Mouse (Mus musculus): ENCODE data around the gene Gm3298. TPM values are rescaled to one million over a fixed set of nuclear protein-coding genes. Genes with fewer than 3 reads are reported as not detected.

The Gm3298 gene
- polyA plus RNA-seq (2012; ENCODE audit: low replicate concordance), result not detected in 2 replicates

DNA sequence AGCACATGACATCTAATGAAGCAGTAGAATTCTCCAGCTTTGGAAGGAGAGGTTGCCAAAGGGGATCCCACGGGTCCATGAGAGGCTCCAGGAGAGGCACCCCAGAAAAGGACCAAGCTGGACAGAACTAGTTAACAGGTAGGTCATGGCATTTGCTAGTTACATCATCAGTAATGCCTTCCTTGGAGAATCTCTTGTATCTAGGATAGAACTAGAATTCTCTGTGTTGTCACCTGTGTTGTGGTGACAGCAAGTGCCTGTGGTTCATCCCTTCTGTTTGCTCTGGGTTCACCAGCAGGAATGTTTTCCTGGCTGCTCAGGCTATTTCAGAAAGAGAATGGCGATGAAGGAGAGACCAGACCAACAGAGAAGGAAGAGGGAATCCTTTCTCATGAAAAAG lies at the start of gene Gm3298:
Gene Gm3298, plus strand, starts transcription at position 301 of the 400 bp plus-strand sequence.

DNA sequence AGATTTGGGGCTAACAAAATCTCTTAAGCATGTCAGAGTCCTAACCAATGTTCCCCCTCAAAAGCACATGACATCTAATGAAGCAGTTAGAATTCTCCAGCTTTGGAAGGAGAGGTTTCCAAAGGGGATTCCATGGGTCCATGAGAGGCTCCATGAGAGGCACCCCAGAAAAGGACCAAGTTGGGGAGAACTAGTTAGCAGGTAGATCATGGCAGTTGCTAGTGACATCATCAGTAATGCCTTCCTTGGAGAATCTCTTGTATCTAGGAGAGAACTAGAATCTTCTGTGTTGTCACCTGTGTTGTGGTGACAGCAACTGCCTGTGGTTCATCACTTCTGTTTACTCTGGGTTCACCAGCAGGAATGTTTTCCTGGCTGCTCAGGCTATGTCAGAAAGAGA lies 32.1 kb upstream of the Gm3298 start, which contains the start of gene Gm8297:
Gene Gm8297, plus strand, starts transcription at position 301 of the 400 bp plus-strand sequence.

DNA sequence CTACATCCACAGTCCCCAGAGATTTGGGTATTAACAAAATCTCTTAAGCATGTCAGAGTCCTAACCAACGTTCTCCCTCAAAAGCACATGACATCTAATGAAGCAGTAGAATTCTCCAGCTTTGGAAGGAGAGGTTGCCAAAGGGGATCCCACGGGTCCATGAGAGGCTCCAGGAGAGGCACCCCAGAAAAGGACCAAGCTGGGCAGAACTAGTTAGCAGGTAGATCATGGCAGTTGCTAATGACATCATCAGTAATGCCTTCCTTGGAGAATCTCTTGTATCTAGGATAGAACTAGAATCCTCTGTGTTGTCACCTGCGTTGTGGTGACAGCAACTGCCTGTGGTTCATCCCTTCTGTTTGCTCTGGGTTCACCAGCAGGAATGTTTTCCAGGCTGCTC lies 34.6 kb downstream of the Gm3298 start, which contains the start of gene 4930555G01Rik:
Gene 4930555G01Rik, plus strand, starts transcription at position 301 of the 400 bp plus-strand sequence.

Other genes with a start within 250 kb of the Gm3298 start
- not detected in 2 replicates for gene Gm9602, start 239.6 kb upstream of the Gm3298 start, polyA plus RNA-seq (2012; ENCODE audit: low replicate concordance)
- gene Gm3269, start 177.8 kb upstream of the Gm3298 start, polyA plus RNA-seq (2012; ENCODE audit: low replicate concordance), result not detected in 2 replicates
- gene Gm3264, start 160.3 kb upstream of the Gm3298 start, polyA plus RNA-seq (2012; ENCODE audit: low replicate concordance), result not detected in 2 replicates
- not detected in 2 replicates for gene Gm3278, start 123.5 kb upstream of the Gm3298 start, polyA plus RNA-seq (2012; ENCODE audit: low replicate concordance)
- not detected in 2 replicates for gene Gm8297, start 32.0 kb upstream of the Gm3298 start, polyA plus RNA-seq (2012; ENCODE audit: low replicate concordance)
- gene 4930555G01Rik, start 34.7 kb downstream of the Gm3298 start, polyA plus RNA-seq (2012; ENCODE audit: low replicate concordance), result not detected in 2 replicates
- not detected in 2 replicates for gene Gm8281, start 55.1 kb downstream of the Gm3298 start, polyA plus RNA-seq (2012; ENCODE audit: low replicate concordance)
- not detected in 2 replicates for gene Gm8279, start 115.6 kb downstream of the Gm3298 start, polyA plus RNA-seq (2012; ENCODE audit: low replicate concordance)
- gene Gm3317, start 148.6 kb downstream of the Gm3298 start, polyA plus RNA-seq (2012; ENCODE audit: low replicate concordance), result not detected in 2 replicates
- gene Gm8271, start 169.9 kb downstream of the Gm3298 start, polyA plus RNA-seq (2012; ENCODE audit: low replicate concordance), result not detected in 2 replicates
- gene Gm3526, start 244.7 kb downstream of the Gm3298 start, polyA plus RNA-seq (2012; ENCODE audit: low replicate concordance), result not detected in 2 replicates